Mouse (Mus musculus): ENCODE measurements around the gene Smtn.
A peak's percentile ranks its signal among the peaks of the same experiment; 100 is the strongest.

Gene Smtn

GRCm38 (mm10) chr11:3540451-3541085 is at the start of gene Smtn:
Gene Smtn, minus strand, starts transcription at chr11:3540612.
- DNase-seq (ENCODE audit: low spot score in 2 of 2) = no peak

- no peak for DNase-seq (ENCODE audit: low spot score in 2 of 2)
These were observed 47.7 kb upstream of the Smtn start for GRCm38 (mm10) chr11:3588036-3588672.

GRCm38 (mm10) chr11:3587350-3587749 is 46.9 kb upstream of the Smtn start:
- peak in 1 of 2 experiments; percentile 24 for DNase-seq (ENCODE audit: low spot score in 2 of 2)

- DNase-seq (ENCODE audit: low spot score in 2 of 2) = no peak
These were observed 45.7 kb upstream of the Smtn start for GRCm38 (mm10) chr11:3585983-3586618.

GRCm38 (mm10) chr11:3583127-3583526 is 42.7 kb upstream of the Smtn start:
- no peak for DNase-seq (ENCODE audit: low spot score in 2 of 2)

DNA sequence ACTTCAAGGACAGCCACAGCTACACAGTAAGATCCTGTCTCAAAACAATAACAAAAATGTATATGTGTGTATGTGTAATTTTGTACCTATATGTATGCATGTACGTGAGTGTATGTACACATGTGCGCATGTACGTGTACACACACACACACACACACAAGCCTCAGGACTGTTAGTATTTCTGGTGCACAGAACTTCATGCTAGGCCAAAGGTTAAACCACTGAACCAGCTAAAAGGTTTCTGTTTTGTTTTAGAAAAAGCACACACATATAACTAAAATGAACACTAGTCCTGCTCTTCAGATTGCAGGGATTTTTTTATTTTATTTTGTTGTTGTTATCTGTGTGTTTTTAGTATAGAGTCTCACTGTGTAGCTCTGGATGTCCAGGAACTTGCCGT is 41.5 kb upstream of the Smtn start:
- DNase-seq (ENCODE audit: low spot score in 2 of 2) = no peak

GRCm38 (mm10) chr11:3580306-3581084 is 40.1 kb upstream of the Smtn start:
- no peak for DNase-seq (ENCODE audit: low spot score in 2 of 2)

GRCm38 (mm10) chr11:3578050-3578725 is 37.8 kb upstream of the Smtn start:
- DNase-seq (ENCODE audit: low spot score in 2 of 2) = no peak

DNA sequence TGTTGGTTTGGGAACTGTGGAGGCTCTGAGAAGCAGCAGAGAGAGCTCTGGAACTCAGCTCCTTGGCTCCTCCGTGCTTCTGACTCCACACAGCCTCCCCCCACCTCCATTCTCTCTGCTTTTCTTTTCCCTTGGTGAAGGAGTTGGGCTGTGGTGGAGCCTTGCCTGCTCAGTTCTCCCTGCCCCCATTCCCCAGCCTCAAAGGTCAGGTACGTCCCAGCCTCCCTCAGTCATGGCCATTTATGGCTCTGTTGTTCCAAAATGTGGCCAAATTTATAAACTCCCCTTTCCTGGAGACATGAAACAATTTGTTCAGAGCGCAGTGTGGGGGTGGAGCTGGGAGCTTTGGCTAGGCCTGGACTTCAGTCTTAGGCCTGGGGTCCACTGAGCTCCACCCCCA is 34.8 kb upstream of the Smtn start:
- peak in 1 of 2 experiments; percentile 16 for DNase-seq (ENCODE audit: low spot score in 2 of 2)

DNA sequence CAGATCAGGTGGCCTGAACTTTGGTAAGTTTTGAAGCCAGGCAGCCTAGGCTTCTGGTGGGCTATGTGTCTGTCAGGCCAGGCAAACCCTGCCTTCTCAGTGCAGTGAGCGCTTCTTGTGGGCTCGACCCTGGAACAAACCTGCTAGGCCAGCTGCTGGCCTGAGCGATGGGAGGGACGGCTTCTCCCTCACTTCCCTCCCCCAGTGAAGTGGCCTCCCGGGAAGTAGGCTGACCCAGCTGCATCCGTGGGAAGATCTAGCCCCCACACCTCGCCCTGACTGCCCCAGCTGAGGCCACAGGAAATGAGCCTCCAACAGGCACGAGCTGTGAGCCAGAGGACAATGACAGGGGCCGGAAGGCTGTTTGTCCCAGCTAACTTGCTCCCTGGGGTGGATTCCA is 32.7 kb upstream of the Smtn start:
- DNase-seq (ENCODE audit: low spot score in 2 of 2) = peak in 1 of 2 experiments; percentile 36

DNA sequence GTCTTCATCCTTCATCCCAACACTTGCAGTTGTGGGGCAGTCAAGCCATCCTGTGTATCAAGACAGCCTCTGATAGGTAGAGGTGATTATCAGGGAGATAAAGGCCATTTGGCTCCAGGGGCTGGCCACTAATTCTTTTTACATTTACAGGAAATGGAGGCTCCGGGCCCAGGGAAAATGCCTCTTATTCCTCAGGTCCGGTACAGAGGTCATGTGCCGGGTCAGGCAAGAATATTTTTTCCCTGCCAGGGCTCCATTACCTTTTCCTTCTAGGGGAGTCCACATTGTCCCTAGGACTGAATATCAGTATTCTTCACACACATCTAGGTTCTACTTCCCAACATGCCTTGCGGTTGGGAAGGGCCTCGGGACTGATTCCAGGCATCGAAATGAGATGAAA is 31.8 kb upstream of the Smtn start:
- no peak for DNase-seq (ENCODE audit: low spot score in 2 of 2)

DNA sequence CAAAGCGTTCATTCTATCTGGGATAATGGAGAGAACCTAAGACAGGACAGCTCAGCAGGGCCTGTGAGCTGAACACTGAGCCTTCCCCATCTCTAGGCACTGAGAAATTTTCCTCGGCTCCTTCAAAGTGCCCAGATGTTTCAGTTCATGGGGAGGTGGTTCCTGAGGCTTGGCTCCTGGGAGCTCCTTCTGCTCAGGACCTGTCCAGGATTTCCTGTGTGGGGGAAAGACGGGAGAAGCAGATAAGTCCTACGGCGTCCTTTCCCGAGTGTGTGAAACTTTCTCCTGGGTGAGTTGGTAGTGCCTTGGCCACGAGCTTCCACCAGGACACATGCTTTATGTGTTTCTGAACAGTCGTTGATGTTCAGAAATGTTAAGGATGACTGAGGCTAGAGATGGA is 29.9 kb upstream of the Smtn start:
- no peak for DNase-seq (ENCODE audit: low spot score in 2 of 2)

DNA sequence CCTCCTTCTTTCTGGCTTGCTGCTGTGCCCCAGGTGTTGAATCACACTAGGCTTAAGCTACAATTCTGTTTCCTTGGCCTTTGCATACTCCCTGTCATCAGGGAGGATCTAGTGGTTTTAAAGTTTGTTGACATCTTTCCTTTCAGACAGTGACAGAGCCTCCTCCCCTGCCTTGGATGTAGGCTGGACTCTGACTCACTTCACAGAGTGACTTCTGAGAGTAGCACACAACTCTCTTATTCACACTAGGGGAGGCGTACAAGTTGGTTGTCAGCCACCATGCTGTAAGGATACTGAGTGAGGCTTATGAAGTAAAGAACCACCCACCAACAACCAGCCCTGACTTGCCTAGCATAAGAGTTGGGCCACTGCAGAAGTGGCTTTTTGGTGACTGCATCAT is 27.5 kb upstream of the Smtn start:
- DNase-seq (ENCODE audit: low spot score in 2 of 2) = no peak

DNA sequence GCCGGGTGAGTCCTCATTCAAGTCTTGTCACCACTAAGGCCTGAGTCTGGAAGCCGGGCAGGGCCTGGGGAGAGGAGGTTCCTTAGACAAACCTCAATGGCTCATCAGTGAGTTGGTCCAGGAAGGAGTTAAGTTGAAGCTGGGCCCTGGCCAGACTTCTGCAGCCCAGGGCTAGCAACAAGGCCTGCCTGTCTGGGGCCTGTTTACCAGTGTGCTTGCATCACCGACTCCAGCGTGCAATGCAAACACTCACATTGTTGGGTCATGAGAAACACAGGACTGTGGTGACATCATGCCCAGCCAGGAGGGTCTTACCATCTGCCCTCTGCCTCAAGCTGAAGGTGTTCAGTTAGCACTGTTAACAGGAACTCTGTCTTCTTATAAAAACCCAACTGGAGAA is 25.6 kb upstream of the Smtn start:
- peak in 1 of 2 experiments; percentile 43 for DNase-seq (ENCODE audit: low spot score in 2 of 2)

GRCm38 (mm10) chr11:3564451-3564850 is 24.0 kb upstream of the Smtn start:
- DNase-seq (ENCODE audit: low spot score in 2 of 2) = no peak

GRCm38 (mm10) chr11:3563853-3564252 is 23.4 kb upstream of the Smtn start:
- no peak for DNase-seq (ENCODE audit: low spot score in 2 of 2)

- DNase-seq (ENCODE audit: low spot score in 2 of 2) = peak in 1 of 2 experiments; percentile 33
These were observed 19.8 kb upstream of the Smtn start for GRCm38 (mm10) chr11:3560202-3560601.

DNA sequence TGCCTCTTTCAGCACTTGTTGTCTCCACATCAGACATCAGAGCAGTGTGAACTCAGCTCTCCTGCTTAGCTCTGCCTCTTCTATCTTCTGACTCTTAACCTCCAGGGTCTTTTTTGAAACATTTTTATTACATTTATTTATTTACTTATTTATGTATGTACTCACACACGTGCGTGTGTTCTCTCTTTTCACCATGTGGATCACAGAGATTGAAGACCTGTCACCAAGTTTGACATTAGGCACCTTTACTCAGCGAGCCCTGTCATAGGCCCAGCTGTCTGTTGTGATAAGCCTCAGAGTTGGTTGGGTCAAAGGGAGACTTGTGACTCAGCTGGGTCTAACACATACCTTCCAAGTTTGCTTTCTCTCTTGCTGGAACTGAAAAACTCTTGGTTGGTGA is 17.4 kb upstream of the Smtn start:
- DNase-seq (ENCODE audit: low spot score in 2 of 2) = no peak

DNA sequence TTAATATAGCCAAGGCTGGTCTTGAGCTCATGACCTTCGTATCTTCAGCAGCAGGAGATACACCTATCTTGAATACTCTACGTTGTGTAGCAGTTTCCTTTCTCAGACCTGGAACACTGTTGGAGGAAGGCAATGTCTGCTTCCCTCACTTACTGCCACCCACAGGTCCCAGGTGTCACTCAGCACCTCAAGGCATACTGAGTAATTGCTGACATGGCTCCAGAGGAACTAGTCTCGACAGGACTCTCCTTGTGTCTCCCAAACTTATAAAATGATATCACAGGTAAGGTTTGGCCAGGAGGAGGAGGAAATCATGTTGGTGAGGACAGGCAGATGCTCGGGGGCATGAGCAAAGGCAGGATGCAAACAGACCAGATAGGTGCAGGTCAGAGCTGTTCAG is 14.6 kb upstream of the Smtn start:
- no peak for DNase-seq (ENCODE audit: low spot score in 2 of 2)

GRCm38 (mm10) chr11:3549791-3550190 is 9.4 kb upstream of the Smtn start:
- DNase-seq (ENCODE audit: low spot score in 2 of 2) = no peak

GRCm38 (mm10) chr11:3548564-3549295 is 8.3 kb upstream of the Smtn start:
- no peak for DNase-seq (ENCODE audit: low spot score in 2 of 2)
